Mouse (Mus musculus): Measurements from ENCODE around the gene 9030612E09Rik. TPM values are rescaled to one million over a fixed set of nuclear protein-coding genes. Genes with fewer than 3 reads are reported as not detected.

9030612E09Rik gene
- polyA plus RNA-seq, 1 experiment from 2014 or later, result 2.4 TPM

GRCm38 (mm10) chr10:43173141-43173827 lies 1.2 kb upstream of the 9030612E09Rik start:
- H3K4me2 ChIP-seq (ENCODE audit: low read length), result peak overlapping the region; percentile 92
- H3K4me3 ChIP-seq (replicated peaks; ENCODE audit: low read depth, low read length), result peak overlapping the region; percentile 90
- H3K27me3 ChIP-seq (ENCODE audit: control insufficient read depth, insufficient read depth, low read length), result no peaks in the 10 kb centered on the region
- H3K9ac ChIP-seq (replicated peaks; ENCODE audit: low read length), result peak overlapping the region; percentile 94
- H3K27ac ChIP-seq (replicated peaks; ENCODE audit: low read depth, low read length), result peak overlapping the region; percentile 99
- H3K9me3 ChIP-seq (ENCODE audit: control insufficient read depth, low read length), result no peaks in the 10 kb centered on the region
- DNase-seq (peak; percentile 84), ATAC-seq (ENCODE audit: low FRiP score, low TSS enrichment) (peak; percentile 37; the same call in 1 of the 2 replicates)
- peaks cover 36% of the 10 kb centered on the region for H3K4me1 ChIP-seq (ENCODE audit: control insufficient read depth, insufficient read depth, low read length)
- no peaks in the 10 kb centered on the region for H3K36me3 ChIP-seq (ENCODE audit: control insufficient read depth, insufficient read depth, low read length)
- WGBS, result 0% methylated on average over 53 of the region's 53 CpGs

DNA sequence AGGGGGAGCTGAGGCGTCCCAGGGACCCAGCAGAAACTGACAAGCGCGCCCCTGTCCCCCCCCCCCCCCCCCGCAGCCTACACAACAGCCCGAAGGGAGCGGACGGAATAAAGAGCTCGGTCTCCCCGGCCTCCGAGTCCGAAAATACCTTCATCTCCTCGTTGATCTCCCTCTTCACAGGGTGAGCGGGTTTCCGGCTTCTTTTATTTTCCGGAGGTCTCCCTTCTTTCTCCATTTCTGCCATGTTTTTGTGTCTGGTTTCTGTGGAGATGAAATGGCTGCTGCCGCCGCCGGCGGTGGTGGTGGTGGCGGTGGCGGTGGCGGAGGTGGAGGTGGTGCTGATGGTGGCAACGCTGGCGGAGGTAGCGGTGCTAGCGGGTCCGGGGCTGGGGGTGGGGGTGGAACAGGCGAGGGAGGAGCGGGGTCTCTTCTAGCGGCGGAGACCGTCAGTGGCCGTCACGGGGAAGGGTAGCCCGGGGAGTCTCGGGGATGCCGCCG lies 627 bp upstream of the 9030612E09Rik start:
- H3K9ac ChIP-seq (replicated peaks; ENCODE audit: low read length), result peak overlapping the region; percentile 94
- H3K36me3 ChIP-seq (ENCODE audit: control insufficient read depth, insufficient read depth, low read length), result no peaks in the 10 kb centered on the region
- H3K4me3 ChIP-seq (replicated peaks; ENCODE audit: low read depth, low read length), result peak overlapping the region; percentile 90
- H3K4me2 ChIP-seq (ENCODE audit: low read length), result peak overlapping the region; percentile 92
- peaks cover 35% of the 10 kb centered on the region for H3K4me1 ChIP-seq (ENCODE audit: control insufficient read depth, insufficient read depth, low read length)
- H3K27ac ChIP-seq (replicated peaks; ENCODE audit: low read depth, low read length), result peak overlapping the region; percentile 99
- WGBS, result under 1% methylated on average over 38 of the region's 38 CpGs
- peak; percentile 69 for DNase-seq
- no peaks in the 10 kb centered on the region for H3K9me3 ChIP-seq (ENCODE audit: control insufficient read depth, low read length)
- ATAC-seq (ENCODE audit: low FRiP score, low TSS enrichment), result peak; percentile 71
- H3K27me3 ChIP-seq (ENCODE audit: control insufficient read depth, insufficient read depth, low read length), result no peaks in the 10 kb centered on the region

GRCm38 (mm10) chr10:43175156-43175601 lies 675 bp downstream of the 9030612E09Rik start:
- DNase-seq (no peak), ATAC-seq (ENCODE audit: low FRiP score, low TSS enrichment) (peak; percentile 35)
- H3K9ac ChIP-seq (replicated peaks; ENCODE audit: low read length), result peak overlapping the region; percentile 94
- no peaks in the 10 kb centered on the region for H3K9me3 ChIP-seq (ENCODE audit: control insufficient read depth, low read length)
- under 1% methylated on average over 18 of the region's 18 CpGs for WGBS
- no peaks in the 10 kb centered on the region for H3K36me3 ChIP-seq (ENCODE audit: control insufficient read depth, insufficient read depth, low read length)
- H3K27ac ChIP-seq (replicated peaks; ENCODE audit: low read depth, low read length), result peak overlapping the region; percentile 99
- peak overlapping the region; percentile 92 for H3K4me2 ChIP-seq (ENCODE audit: low read length)
- H3K4me3 ChIP-seq (replicated peaks; ENCODE audit: low read depth, low read length), result peak overlapping the region; percentile 90
- H3K27me3 ChIP-seq (ENCODE audit: control insufficient read depth, insufficient read depth, low read length), result no peaks in the 10 kb centered on the region
- H3K4me1 ChIP-seq (ENCODE audit: control insufficient read depth, insufficient read depth, low read length), result peaks cover 24% of the 10 kb centered on the region

DNA sequence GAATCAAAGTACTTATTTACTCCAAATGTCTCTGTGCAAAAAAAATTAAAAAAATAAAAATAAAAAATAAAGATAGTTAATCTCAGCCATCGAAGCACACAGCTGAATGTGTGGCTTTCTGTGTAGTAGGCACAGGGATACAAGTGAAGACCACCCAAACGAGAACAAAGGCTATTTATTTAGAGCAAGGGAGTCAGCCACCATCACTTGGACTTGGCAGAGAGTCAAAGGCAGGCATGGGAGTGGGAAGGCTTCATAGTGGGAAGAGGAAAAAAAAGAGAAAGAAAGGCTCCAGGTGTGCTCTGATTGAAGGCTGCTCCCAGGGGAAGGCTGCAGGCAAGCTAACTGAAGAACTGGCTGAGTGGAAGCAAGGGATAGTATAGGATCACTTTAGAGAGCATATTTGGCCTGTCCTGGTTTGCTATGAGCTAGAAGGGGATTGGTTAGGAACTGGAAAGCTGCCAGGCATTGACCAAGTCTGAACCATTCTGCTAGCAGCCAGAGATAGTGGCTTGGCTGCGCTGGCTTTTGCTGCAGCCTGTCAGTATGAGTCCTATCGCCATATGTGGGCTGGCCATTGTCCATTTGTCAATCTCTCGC lies 5.9 kb downstream of the 9030612E09Rik start:
- H3K27ac ChIP-seq (replicated peaks; ENCODE audit: low read depth, low read length), result peak overlapping the region; percentile 43
- no peaks in the 10 kb centered on the region for H3K9me3 ChIP-seq (ENCODE audit: control insufficient read depth, low read length)
- H3K27me3 ChIP-seq (ENCODE audit: control insufficient read depth, insufficient read depth, low read length), result no peaks in the 10 kb centered on the region
- no peak overlapping the region for H3K9ac ChIP-seq (replicated peaks; ENCODE audit: low read length)
- peak; percentile 24; the same call in 1 of the 2 replicates for ATAC-seq (ENCODE audit: low FRiP score, low TSS enrichment)
- H3K4me1 ChIP-seq (ENCODE audit: control insufficient read depth, insufficient read depth, low read length), result peaks cover 12% of the 10 kb centered on the region
- DNase-seq, result peak; percentile 75
- no peak overlapping the region for H3K4me3 ChIP-seq (replicated peaks; ENCODE audit: low read depth, low read length)
- H3K36me3 ChIP-seq (ENCODE audit: control insufficient read depth, insufficient read depth, low read length), result no peaks in the 10 kb centered on the region
- WGBS, result 26% methylated on average over 5 of the region's 5 CpGs
- H3K4me2 ChIP-seq (ENCODE audit: low read length), result peak overlapping the region; percentile 0; the same call in 1 of the 2 replicates

DNA sequence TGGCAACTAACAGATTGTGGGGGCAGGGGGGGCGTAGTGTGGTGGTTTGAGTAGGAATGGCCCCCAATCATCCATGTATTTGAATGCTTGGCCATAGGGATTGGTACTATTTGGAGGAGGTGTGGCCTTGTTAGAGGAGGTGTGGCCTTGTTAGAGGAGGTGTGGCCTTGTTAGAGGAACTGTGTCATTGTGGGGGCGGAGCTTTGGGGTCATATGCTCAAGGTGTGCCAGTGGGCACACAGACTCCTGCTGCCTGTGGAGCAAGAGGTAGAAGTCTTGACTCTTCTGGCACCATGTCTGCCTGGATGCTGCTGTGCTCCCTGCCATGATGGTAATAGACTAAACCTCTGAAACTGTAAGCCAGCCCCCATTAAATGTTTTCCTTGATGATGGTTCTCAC lies 25.7 kb downstream of the 9030612E09Rik start:
- no peaks in the 10 kb centered on the region for H3K4me1 ChIP-seq (ENCODE audit: control insufficient read depth, insufficient read depth, low read length)
- no peak overlapping the region for H3K27ac ChIP-seq (replicated peaks; ENCODE audit: low read depth, low read length)
- H3K9ac ChIP-seq (replicated peaks; ENCODE audit: low read length), result no peak overlapping the region
- 86% methylated on average over 2 of the region's 2 CpGs for WGBS
- no peaks in the 10 kb centered on the region for H3K36me3 ChIP-seq (ENCODE audit: control insufficient read depth, insufficient read depth, low read length)
- no peaks in the 10 kb centered on the region for H3K27me3 ChIP-seq (ENCODE audit: control insufficient read depth, insufficient read depth, low read length)
- DNase-seq, result no peak
- no peak overlapping the region for H3K4me3 ChIP-seq (replicated peaks; ENCODE audit: low read depth, low read length)
- no peaks in the 10 kb centered on the region for H3K9me3 ChIP-seq (ENCODE audit: control insufficient read depth, low read length)
- ATAC-seq (ENCODE audit: low FRiP score, low TSS enrichment), result no peak
- no peak overlapping the region for H3K4me2 ChIP-seq (ENCODE audit: low read length)

- ATAC-seq (ENCODE audit: low FRiP score, low TSS enrichment), result no peak
- Histone ChIP-seq H3K9me3 (ENCODE audit: control insufficient read depth, low read length) (no peaks in the 10 kb centered on the region), H3K36me3 (ENCODE audit: control insufficient read depth, insufficient read depth, low read length) (no peaks in the 10 kb centered on the region), H3K4me1 (ENCODE audit: control insufficient read depth, insufficient read depth, low read length) (no peaks in the 10 kb centered on the region), H3K27me3 (ENCODE audit: control insufficient read depth, insufficient read depth, low read length) (no peaks in the 10 kb centered on the region), H3K4me2 (ENCODE audit: low read length) (no peak overlapping the region), H3K9ac (replicated peaks; ENCODE audit: low read length) (no peak overlapping the region), H3K27ac (replicated peaks; ENCODE audit: low read depth, low read length) (no peak overlapping the region), H3K4me3 (replicated peaks; ENCODE audit: low read depth, low read length) (no peak overlapping the region)
- 83% methylated on average over 3 of the region's 3 CpGs for WGBS
- no peak for DNase-seq
These were observed 29.4 kb downstream of the 9030612E09Rik start for GRCm38 (mm10) chr10:43203865-43204264.

DNA sequence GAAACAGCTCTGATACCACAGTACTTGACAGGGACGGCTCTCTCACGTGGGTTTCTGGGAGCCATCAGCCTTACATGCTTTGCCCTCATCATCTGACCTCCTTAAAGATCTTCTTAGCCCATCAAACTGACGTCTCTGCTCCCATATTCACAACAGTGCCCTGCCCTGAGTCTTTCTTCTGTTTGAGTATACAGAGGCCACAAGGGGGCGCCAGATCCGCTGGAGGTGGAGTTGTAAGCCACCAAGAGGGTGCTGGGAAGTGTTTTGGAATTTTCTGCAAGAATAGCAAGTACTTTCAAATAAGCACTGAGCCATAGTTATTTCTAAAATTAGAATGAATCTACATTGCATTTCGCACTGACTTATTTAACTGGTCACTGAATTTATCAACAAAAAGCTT lies 37.4 kb downstream of the 9030612E09Rik start:
- no peak overlapping the region for H3K9ac ChIP-seq (replicated peaks; ENCODE audit: low read length)
- H3K4me3 ChIP-seq (replicated peaks; ENCODE audit: low read depth, low read length), result no peak overlapping the region
- ATAC-seq (ENCODE audit: low FRiP score, low TSS enrichment), result no peak
- peak; percentile 20 for DNase-seq
- WGBS, result 33% methylated on average over 6 of the region's 6 CpGs
- H3K27ac ChIP-seq (replicated peaks; ENCODE audit: low read depth, low read length), result no peak overlapping the region
- H3K4me1 ChIP-seq (ENCODE audit: control insufficient read depth, insufficient read depth, low read length), result no peaks in the 10 kb centered on the region
- H3K27me3 ChIP-seq (ENCODE audit: control insufficient read depth, insufficient read depth, low read length), result no peaks in the 10 kb centered on the region
- no peaks in the 10 kb centered on the region for H3K36me3 ChIP-seq (ENCODE audit: control insufficient read depth, insufficient read depth, low read length)
- H3K9me3 ChIP-seq (ENCODE audit: control insufficient read depth, low read length), result no peaks in the 10 kb centered on the region
- no peak overlapping the region for H3K4me2 ChIP-seq (ENCODE audit: low read length)

DNA sequence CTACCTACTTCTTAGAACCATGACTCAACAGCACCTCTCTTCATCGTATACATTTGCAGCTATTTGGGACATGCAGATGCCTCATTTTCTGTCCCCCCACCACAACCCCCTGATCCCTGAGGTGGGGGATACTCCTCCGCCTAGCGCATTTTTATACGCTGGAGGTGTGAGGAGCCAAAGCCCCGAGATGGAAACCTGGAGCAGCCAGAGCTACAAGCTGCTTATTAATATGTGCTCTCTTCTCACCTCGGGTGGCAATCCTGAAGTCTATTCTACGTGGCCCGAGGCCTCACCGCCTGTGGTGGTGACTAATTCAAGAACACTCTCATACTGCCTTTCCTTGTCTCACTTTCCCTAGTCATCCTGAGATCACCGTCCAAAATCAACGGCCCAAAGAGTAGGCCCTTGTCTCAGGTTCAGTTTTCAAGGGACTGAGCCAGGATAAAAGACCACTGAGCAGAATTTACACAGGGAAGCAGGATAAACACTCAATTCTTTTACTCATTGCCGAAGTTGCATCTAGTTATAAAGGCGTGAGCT lies 42.9 kb downstream of the 9030612E09Rik start:
- 88% methylated on average over 13 of the region's 13 CpGs for WGBS
- Histone ChIP-seq H3K4me3 (replicated peaks; ENCODE audit: low read depth, low read length) (no peak overlapping the region), H3K4me2 (ENCODE audit: low read length) (no peak overlapping the region), H3K9me3 (ENCODE audit: control insufficient read depth, low read length) (no peaks in the 10 kb centered on the region), H3K27ac (replicated peaks; ENCODE audit: low read depth, low read length) (no peak overlapping the region), H3K4me1 (ENCODE audit: control insufficient read depth, insufficient read depth, low read length) (peaks cover 8% of the 10 kb centered on the region), H3K27me3 (ENCODE audit: control insufficient read depth, insufficient read depth, low read length) (no peaks in the 10 kb centered on the region), H3K9ac (replicated peaks; ENCODE audit: low read length) (no peak overlapping the region), H3K36me3 (ENCODE audit: control insufficient read depth, insufficient read depth, low read length) (no peaks in the 10 kb centered on the region)
- no peak for ATAC-seq (ENCODE audit: low FRiP score, low TSS enrichment)
- no peak for DNase-seq
